Mouse (Mus musculus) T-helper 2 cell (primary cell): ENCODE results near the gene Gm11541.
"Not testable (repeated sequence)": the region's sequence is repeated elsewhere in the genome, so short reads cannot be mapped to it uniquely, and the experiment has no call there.

Experiments used
- in situ Hi-C: fragments of 300-600 bp; cut with MboI, MseI; formaldehyde crosslinking; loops from one replicate; pipeline ENCODE4 v1.15.1; 2025; ENCODE audit warnings: high pct_unique_total_duplicates

Gm11541 gene

GRCm38 (mm10) chr11:94697703-94698464 is 6.4 kb downstream of the Gm11541 start:
- in situ Hi-C loops, result no loop called here

- in situ Hi-C loops, result no loop called here
These were observed 7.2 kb downstream of the Gm11541 start for GRCm38 (mm10) chr11:94697140-94697539.

- in situ Hi-C loops, result no loop called here
These were observed 8.8 kb downstream of the Gm11541 start for GRCm38 (mm10) chr11:94695508-94695907.

GRCm38 (mm10) chr11:94692502-94692901 is 11.8 kb downstream of the Gm11541 start:
- in situ Hi-C loops, result not testable (repeated sequence)

DNA sequence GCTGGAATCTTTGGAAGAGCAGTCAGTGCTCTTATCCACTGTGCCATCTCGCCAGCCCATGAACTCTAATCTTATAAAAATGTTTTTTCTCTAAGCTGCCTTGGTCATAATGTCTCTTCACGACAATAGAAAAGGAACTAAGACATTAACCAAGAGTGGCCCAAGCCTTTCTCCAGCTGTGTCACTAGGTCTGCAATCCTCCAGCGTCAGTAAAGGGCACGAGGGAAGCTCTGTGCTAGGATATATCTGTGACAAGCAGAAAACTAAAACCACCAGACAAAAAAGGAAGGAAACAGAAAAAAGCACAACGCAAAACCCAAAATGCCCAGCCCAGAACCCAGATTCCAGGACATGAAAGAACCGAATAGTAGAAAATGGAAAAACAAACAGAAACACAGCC is 17.1 kb downstream of the Gm11541 start:
- in situ Hi-C loops, result no loop called here

DNA sequence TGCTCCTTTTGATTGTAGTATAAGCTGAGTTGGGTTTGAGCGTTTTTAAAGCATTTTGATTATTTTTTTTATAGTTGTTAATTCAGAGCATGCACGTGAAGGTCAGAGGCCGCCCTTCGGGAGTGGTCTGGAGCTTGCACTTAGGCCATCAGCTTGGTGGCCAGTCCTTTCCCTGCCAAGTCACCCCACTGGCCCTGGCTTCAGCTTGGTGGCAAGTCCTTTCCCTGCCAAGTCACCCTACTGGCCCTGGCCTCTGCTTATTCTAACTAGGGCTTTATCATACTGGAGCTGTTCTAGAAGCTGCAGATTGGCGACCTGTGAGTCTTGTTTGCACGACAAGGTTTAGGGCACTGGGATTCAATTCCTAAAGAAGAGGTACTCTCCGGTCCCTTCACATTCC is 21.9 kb downstream of the Gm11541 start:
- in situ Hi-C loops, result no loop called here

GRCm38 (mm10) chr11:94681640-94682039 is 22.7 kb downstream of the Gm11541 start:
- in situ Hi-C loops, result no loop called here

GRCm38 (mm10) chr11:94680639-94681038 is 23.7 kb downstream of the Gm11541 start:
- in situ Hi-C loops, result no loop called here

DNA sequence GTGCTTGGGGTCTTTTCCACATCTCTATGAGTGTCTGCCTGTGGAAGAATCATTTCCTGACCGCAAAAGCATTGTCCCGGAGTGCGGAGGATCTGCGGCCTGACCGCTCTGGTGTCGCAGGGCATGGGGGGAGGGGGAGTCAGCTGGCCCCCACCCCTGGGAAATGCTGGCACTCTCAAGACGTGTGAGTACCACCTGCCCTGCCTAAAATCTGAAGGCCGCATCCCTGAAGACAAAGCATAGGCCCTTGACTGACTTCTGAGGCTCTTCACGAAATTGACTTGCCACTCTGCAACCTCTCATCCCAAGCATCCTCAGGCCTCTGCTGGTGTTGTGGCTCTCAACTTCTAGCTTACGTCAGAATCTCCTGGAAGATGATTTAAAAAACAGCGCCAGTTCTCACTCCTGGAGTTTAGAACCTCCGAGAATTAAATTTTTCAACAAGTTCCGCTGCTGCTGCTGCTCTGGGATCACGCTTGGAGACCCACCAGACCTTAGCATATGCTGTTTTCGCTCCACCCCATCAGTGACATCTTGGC is 26.6 kb downstream of the Gm11541 start:
- in situ Hi-C loops, result no loop called here

GRCm38 (mm10) chr11:94676754-94677606 is 27.3 kb downstream of the Gm11541 start, which contains the start of gene Xylt2:
Gene Xylt2, minus strand, starts transcription at chr11:94677515.
- in situ Hi-C loops, result no loop called here

DNA sequence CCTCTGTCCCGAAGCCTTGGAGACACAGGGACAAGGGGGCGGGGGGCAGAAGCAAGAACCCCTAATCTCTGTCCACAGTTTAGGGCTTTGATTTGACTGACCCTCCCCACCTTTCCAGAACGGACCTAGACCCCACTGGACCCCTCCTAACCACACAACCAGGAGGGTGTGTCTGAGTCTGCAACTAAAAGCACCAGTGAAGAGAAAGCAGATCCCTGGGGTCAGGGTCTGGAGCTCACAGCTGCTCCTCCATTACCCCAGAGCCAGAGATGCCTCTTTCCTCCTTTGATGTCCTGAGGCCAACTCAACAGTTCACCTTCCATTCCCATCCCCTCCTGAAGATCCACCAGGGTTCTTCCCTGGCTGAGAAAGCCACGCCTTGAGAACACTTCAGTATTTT is 28.0 kb downstream of the Gm11541 start:
- in situ Hi-C loops, result no loop called here

DNA sequence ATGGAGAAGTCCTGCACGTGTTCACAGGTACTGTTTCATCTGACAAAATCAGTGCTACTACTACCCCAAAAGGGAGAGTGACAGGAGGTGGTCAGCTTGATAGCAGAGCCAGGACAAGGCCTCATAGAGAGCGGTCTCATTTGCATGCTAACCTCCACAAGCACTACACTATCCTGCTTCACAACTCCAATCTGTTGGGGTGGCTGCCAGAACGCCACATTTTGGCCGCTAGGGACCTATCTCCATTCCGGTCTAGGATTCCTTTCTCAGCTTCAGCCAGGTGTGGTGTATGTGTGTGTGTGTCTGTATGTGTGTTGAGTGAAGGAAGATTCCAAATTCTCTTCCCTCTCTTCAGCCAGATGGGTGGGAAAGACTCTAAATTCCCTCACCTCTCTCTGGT is 28.9 kb downstream of the Gm11541 start:
- in situ Hi-C loops, result no loop called here

- in situ Hi-C loops, result no loop called here
These were observed 29.3 kb downstream of the Gm11541 start for GRCm38 (mm10) chr11:94674984-94675383.

- in situ Hi-C loops, result no loop called here
These were observed 39.0 kb downstream of the Gm11541 start for GRCm38 (mm10) chr11:94665281-94665680.

DNA sequence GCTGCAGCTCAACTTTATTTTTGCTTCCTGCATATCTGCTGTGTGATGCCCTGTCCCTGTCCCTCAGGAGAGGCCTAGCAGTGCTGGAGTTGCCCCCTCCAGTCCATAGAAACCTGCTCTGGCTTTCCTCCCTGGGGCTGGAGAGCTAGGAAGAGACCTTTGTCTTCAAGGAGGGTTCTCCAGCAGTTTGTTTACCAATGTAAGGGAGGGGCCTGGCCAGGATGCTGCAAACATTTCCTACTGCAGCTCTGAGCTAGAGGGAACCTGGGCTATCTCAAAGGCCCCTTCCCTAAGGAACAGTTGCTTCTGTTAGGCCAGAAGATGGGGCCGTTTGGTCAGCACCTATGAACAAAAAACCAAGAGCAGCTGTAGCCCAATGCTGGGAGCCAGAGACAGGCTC is 43.0 kb downstream of the Gm11541 start:
- in situ Hi-C loops, result no loop called here

GRCm38 (mm10) chr11:94653663-94654436 is 50.4 kb downstream of the Gm11541 start, which contains the start of the genes Mrpl27 and Eme1:
Gene Mrpl27, plus strand, starts transcription at chr11:94653767.
Gene Eme1, minus strand, starts transcription at chr11:94653964.
- in situ Hi-C loops, result no loop called here

DNA sequence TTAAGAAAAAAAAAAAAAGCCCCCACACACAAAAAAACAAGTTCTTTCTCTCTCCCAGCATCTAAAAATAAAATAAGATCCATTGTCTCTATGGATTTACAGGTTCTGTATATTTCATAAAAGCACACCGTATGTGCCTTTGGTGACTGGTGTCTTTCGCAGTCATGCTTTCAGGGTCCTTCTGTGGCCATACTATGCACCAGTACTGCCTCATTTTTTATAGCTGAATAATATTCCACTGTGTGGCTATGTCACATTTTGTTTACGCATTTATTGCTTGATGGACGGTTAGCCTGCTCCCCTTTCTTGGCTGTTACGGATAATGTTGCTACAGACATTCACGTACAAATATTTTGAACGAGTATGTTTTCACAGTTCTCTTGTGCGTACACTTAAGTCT is 51.3 kb downstream of the Gm11541 start:
- in situ Hi-C loops, result no loop called here

DNA sequence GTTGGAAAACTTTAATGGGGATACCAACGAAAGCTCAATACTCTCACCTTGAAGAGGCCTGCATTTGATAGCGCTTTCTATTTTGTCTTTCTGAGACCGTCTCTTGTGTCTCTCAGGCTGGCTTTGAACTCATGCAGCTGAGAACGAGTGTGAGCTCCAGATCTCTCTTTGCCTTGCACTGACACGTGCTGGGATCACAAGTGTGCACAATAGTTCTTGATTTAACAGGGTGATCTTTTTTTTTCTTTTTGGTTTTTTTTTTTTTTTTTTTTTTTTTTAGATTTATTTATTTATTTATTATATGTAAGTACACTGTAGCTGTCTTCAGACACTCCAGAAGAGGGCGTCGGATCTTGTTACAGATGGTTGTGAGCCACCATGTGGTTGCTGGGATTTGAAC is 53.1 kb downstream of the Gm11541 start:
- in situ Hi-C loops, result not testable (repeated sequence)

DNA sequence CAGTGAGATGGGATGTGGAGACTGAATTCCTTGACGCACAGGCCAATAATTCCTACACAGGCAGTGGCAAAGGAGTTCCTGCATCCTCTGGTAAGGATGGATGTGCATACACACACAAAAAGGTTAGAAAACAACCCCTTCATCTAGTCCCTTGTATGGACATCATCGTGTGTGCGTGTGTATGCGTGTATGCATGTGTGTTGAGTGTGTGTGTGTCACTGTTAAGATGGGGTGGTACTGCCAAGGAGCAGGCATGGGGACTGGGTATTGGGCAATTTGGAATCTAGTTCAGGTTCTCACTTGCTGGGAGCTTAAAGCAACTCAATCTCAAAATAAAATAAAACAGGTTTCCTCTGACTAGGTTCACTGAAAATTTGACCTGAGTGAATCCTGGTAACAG is 57.8 kb downstream of the Gm11541 start:
- in situ Hi-C loops, result no loop called here
